Mouse (Mus musculus) neural tube, embryonic 13.5 days (tissue): ENCODE results near the gene Lrrc75b. TPM values are rescaled to one million over a fixed set of nuclear protein-coding genes. Genes with fewer than 3 reads are reported as not detected.
"Not testable (repeated sequence)": the region's sequence is repeated elsewhere in the genome, so short reads cannot be mapped to it uniquely, and the experiment has no call there.

Experiments used
- ATAC-seq: fragments of 200-750 bp; cut with Nextera tagmentation; 2 replicates; pipeline ENCODE4 v1.8.0; 2017; ENCODE audit warnings: low read depth, mild to moderate bottlenecking, moderate TSS enrichment, moderate library complexity
- H3K27ac ChIP-seq: fragments of 300-500 bp; sonication (generic); replicated peaks from 2 replicates; pipeline ENCODE4 v1.5.1; 2015; ENCODE audit warnings: moderate library complexity, mild to moderate bottlenecking, inconsistent platforms
- H3K27me3 ChIP-seq: fragments of 300-500 bp; sonication (generic); 2 replicates; pipeline ENCODE4 v1.6.1; 2015; ENCODE audit warnings: mild to moderate bottlenecking, inconsistent platforms
- H3K36me3 ChIP-seq: fragments of 300-500 bp; sonication (generic); 2 replicates; pipeline ENCODE4 v1.6.1; 2015; ENCODE audit warnings: mild to moderate bottlenecking, inconsistent platforms
- H3K4me1 ChIP-seq: fragments of 300-500 bp; sonication (generic); replicated peaks from 2 replicates; pipeline ENCODE4 v1.6.1; 2015; ENCODE audit warnings: inconsistent platforms
- H3K4me2 ChIP-seq: fragments of 300-500 bp; sonication (generic); 2 replicates; pipeline ENCODE4 v1.6.1; 2015; ENCODE audit warnings: inconsistent platforms, mild to moderate bottlenecking, moderate library complexity
- H3K4me3 ChIP-seq: fragments of 300-500 bp; sonication (generic); 2 replicates; pipeline ENCODE4 v1.5.1; 2015; ENCODE audit warnings: mild to moderate bottlenecking, inconsistent platforms
- H3K9ac ChIP-seq: fragments of 300-500 bp; sonication (generic); 2 replicates; pipeline ENCODE4 v1.6.1; 2015; ENCODE audit warnings: moderate library complexity, mild to moderate bottlenecking, inconsistent platforms
- H3K9me3 ChIP-seq: fragments of 300-500 bp; sonication (generic); 2 replicates; pipeline ENCODE4 v1.6.1; 2016; ENCODE audit warnings: inconsistent platforms
- WGBS: fragments of 180-500 bp; shearing (Covaris S2); methylation state at CpG from one replicate; pipeline ENCODE4 v1.1.7; 2015; 5-methylcytosine and 5-hydroxymethylcytosine counted together
- polyA plus RNA-seq: library from polyadenylated mRNA; unstranded; fragments of >200 nt; fragmentation: Nextera tagmentation; extraction: Ambion mirVana; gene quantifications from 2 replicates; pipeline ENCODE4 v1.2.1, GENCODE M21; 2015

Gene Lrrc75b
- polyA plus RNA-seq, 1 experiment from 2014 or later = 24.0 TPM

GRCm38 (mm10) chr10:75511897-75512296, 48.2 kb downstream of the Lrrc75b start:
- no peak for ATAC-seq
- Histone ChIP-seq H3K4me3 (no peak overlapping the region), H3K27ac (no peak overlapping the region), H3K9ac (no peak overlapping the region), H3K36me3 (peaks cover 50% of the 10 kb centered on the region), H3K27me3 (no peaks in the 10 kb centered on the region), H3K9me3 (no peaks in the 10 kb centered on the region), H3K4me2 (no peak overlapping the region), H3K4me1 (peaks cover 28% of the 10 kb centered on the region)
- 96% methylated on average over 7 of the region's 7 CpGs for WGBS

- no peak overlapping the region for H3K27ac ChIP-seq
- no peak overlapping the region for H3K4me2 ChIP-seq
- ATAC-seq = no peak
- no peak overlapping the region for H3K4me3 ChIP-seq
- WGBS = 93% methylated on average over 9 of the region's 9 CpGs
- no peaks in the 10 kb centered on the region for H3K9me3 ChIP-seq
- no peaks in the 10 kb centered on the region for H3K27me3 ChIP-seq
- peaks cover 58% of the 10 kb centered on the region for H3K36me3 ChIP-seq
- H3K4me1 ChIP-seq = peaks cover 21% of the 10 kb centered on the region
- no peak overlapping the region for H3K9ac ChIP-seq
These were observed 49.1 kb downstream of the Lrrc75b start for GRCm38 (mm10) chr10:75511060-75511459.

GRCm38 (mm10) chr10:75510446-75510845, 49.7 kb downstream of the Lrrc75b start:
- ATAC-seq = no peak
- Histone ChIP-seq H3K4me2 (no peak overlapping the region), H3K4me1 (peaks cover 15% of the 10 kb centered on the region), H3K36me3 (peaks cover 59% of the 10 kb centered on the region), H3K4me3 (no peak overlapping the region), H3K9ac (no peak overlapping the region), H3K9me3 (no peaks in the 10 kb centered on the region), H3K27me3 (no peaks in the 10 kb centered on the region), H3K27ac (no peak overlapping the region)
- whole genome bisulfite sequencing = 93% methylated on average over 7 of the region's 7 CpGs

- H3K4me2 ChIP-seq, ATAC-seq, H3K27ac ChIP-seq, H3K4me3 ChIP-seq, H3K27me3 ChIP-seq, H3K9ac ChIP-seq, H3K4me1 ChIP-seq, H3K9me3 ChIP-seq: not testable (repeated sequence)
- WGBS = 82% methylated on average over 3 of the region's 3 CpGs
- H3K36me3 ChIP-seq = peaks cover 59% of the 10 kb centered on the region
These were observed 54.2 kb downstream of the Lrrc75b start for GRCm38 (mm10) chr10:75505928-75506327.

- no peaks in the 10 kb centered on the region for H3K27me3 ChIP-seq
- H3K4me3 ChIP-seq = no peak overlapping the region
- WGBS = 57% methylated on average over 3 of the region's 3 CpGs
- no peak overlapping the region for H3K9ac ChIP-seq
- H3K4me2 ChIP-seq = no peak overlapping the region
- no peaks in the 10 kb centered on the region for H3K9me3 ChIP-seq
- H3K4me1 ChIP-seq = no peaks in the 10 kb centered on the region
- no peak for ATAC-seq
- no peak overlapping the region for H3K27ac ChIP-seq
- H3K36me3 ChIP-seq = peaks cover 51% of the 10 kb centered on the region
These were observed 55.0 kb downstream of the Lrrc75b start for GRCm38 (mm10) chr10:75505130-75505495.

GRCm38 (mm10) chr10:75504234-75505129, 55.6 kb downstream of the Lrrc75b start:
- Histone ChIP-seq H3K27ac (no peak overlapping the region), H3K4me3 (no peak overlapping the region), H3K36me3 (peaks cover 45% of the 10 kb centered on the region), H3K9me3 (no peaks in the 10 kb centered on the region), H3K27me3 (no peaks in the 10 kb centered on the region), H3K4me1 (no peaks in the 10 kb centered on the region), H3K9ac (no peak overlapping the region), H3K4me2 (no peak overlapping the region)
- no peak for ATAC-seq
- WGBS = 86% methylated on average over 8 of the region's 8 CpGs

- no peak for ATAC-seq
- Histone ChIP-seq H3K4me2 (no peak overlapping the region), H3K4me3 (no peak overlapping the region), H3K9ac (no peak overlapping the region), H3K27ac (no peak overlapping the region), H3K36me3 (peaks cover 37% of the 10 kb centered on the region), H3K9me3 (no peaks in the 10 kb centered on the region), H3K4me1 (no peaks in the 10 kb centered on the region), H3K27me3 (no peaks in the 10 kb centered on the region)
- WGBS = 96% methylated on average over 7 of the region's 7 CpGs
These were observed 56.4 kb downstream of the Lrrc75b start for GRCm38 (mm10) chr10:75503692-75504091.

GRCm38 (mm10) chr10:75501641-75502040, 58.5 kb downstream of the Lrrc75b start:
- ATAC-seq = no peak
- H3K4me2 ChIP-seq = no peak overlapping the region
- no peak overlapping the region for H3K9ac ChIP-seq
- no peak overlapping the region for H3K4me3 ChIP-seq
- peaks cover 16% of the 10 kb centered on the region for H3K36me3 ChIP-seq
- 94% methylated on average over 1 of the region's 1 CpGs for WGBS
- no peak overlapping the region for H3K27ac ChIP-seq
- no peaks in the 10 kb centered on the region for H3K27me3 ChIP-seq
- no peaks in the 10 kb centered on the region for H3K4me1 ChIP-seq
- H3K9me3 ChIP-seq = no peaks in the 10 kb centered on the region

GRCm38 (mm10) chr10:75500345-75500744, 59.8 kb downstream of the Lrrc75b start:
- Histone ChIP-seq H3K4me2 (no peak overlapping the region), H3K4me1 (no peaks in the 10 kb centered on the region), H3K9ac (no peak overlapping the region), H3K27ac (no peak overlapping the region), H3K36me3 (peaks cover 10% of the 10 kb centered on the region), H3K9me3 (no peaks in the 10 kb centered on the region), H3K27me3 (no peaks in the 10 kb centered on the region), H3K4me3 (no peak overlapping the region)
- ATAC-seq = no peak
- 82% methylated on average over 7 of the region's 7 CpGs for WGBS

Other genes starting within 250 kb of the Lrrc75b start
- gene Adora2a, start 243.5 kb downstream of the Lrrc75b start, polyA plus RNA-seq = 4.4 and 4.9 TPM in 2 replicates
- not detected in 2 replicates for gene Upb1, start 159.2 kb downstream of the Lrrc75b start, polyA plus RNA-seq
- gene Snrpd3, start 42.8 kb downstream of the Lrrc75b start, polyA plus RNA-seq = 145 and 151 TPM in 2 replicates
- 18.8 and 19.6 TPM in 2 replicates for gene Gucd1, start 42.4 kb downstream of the Lrrc75b start, polyA plus RNA-seq
- 0.40 and 1.6 TPM in 2 replicates for gene Ggt1, start 1.3 kb upstream of the Lrrc75b start, polyA plus RNA-seq
- gene Ggt5, start 29.0 kb upstream of the Lrrc75b start, polyA plus RNA-seq = 1.6 and 2.4 TPM in 2 replicates
- gene Susd2, start 83.7 kb upstream of the Lrrc75b start, polyA plus RNA-seq = 7.1 TPM in 2 replicates
- gene Cabin1, start 204.0 kb upstream of the Lrrc75b start, polyA plus RNA-seq = 31.7 and 31.9 TPM in 2 replicates
- gene Ddt, start 213.1 kb upstream of the Lrrc75b start, polyA plus RNA-seq = 101 and 105 TPM in 2 replicates
- gene Gm20441, start 220.6 kb upstream of the Lrrc75b start, polyA plus RNA-seq = not detected in 2 replicates
- gene Gstt3, start 221.1 kb upstream of the Lrrc75b start, polyA plus RNA-seq = 0.96 and 1.3 TPM in 2 replicates
- gene Gstt1, start 238.3 kb upstream of the Lrrc75b start, polyA plus RNA-seq = 5.6 and 6.0 TPM in 2 replicates